Mouse (Mus musculus): ENCODE data around the gene Pth2r. TPM values are rescaled to one million over a fixed set of nuclear protein-coding genes. Genes with fewer than 3 reads are reported as not detected.

The Pth2r gene
- polyA plus RNA-seq, 1 experiment: not detected

DNA sequence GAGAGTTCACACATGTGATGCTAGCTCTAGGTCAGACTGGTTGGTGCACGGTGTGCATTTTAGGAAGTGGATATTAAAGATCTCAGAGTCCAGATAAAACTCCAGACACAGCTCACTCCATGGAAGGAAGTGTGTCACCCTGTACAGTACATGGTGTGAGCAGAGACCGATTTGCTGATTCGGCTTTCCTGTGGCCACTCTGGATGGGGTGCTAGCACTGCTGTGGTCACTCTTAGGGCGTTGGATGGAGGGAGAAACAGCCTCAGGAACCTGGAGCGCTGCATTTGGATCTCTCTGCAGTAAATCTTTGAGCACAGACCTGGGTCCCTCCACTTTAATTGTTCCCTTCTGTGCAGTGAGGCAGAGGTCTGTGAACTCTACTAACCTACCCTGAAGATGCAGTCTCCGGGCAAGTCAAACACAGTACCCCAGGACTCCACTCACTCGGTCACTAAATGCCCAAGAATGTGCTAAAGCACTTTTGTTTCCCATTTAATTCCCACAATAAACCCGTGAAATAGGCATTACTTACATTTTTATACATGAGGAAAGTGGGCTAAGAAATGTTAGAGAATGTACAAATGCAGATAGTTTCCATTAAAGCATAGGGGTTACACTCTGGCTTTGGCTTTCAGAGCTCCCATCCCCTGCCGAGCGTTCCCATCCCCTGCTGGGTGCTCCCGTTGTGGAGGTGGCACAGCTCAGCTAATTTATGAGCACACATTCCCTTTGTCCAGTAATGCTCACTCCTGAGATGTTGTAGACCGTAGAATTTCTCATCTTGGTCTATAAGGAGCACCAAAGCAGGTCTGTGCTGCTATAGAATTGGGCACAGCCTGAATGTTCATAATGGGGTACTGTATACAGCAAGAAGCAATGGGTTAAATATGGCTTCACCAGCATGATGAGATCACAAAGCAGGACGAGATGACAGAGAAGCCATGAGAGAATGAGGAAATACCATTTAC, 32.5 kb downstream of the Pth2r start:
- 55% methylated on average over 13 of the region's 13 CpGs for WGBS
- peaks cover 8% of the 10 kb centered on the region for H3K4me1 ChIP-seq (ENCODE audit: control insufficient read depth, insufficient read depth, low read length)

DNA sequence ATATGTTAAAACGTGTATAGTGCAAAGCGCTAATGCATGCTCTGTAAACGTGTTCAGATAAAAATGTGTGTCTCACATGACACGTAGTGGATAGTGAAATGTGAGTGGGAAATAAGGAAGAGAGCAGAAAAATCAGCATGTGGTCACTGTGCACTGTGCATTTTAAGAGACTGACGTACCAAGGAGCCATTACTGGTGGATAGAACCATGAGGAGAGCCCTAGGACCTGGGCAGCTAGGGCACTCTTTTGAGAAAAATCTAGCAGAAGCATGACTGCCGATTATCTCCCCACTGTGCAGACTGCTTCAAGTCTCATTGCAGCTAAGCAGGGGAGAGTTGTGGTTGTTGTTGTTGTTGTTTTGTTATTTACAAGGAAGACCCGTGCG, 33.2 kb downstream of the Pth2r start:
- Histone ChIP-seq H3K4me3 (ENCODE audit: insufficient read depth, low read depth, low read length) (no peak overlapping the region), H3K4me1 (ENCODE audit: control insufficient read depth, insufficient read depth, low read length) (peaks cover 8% of the 10 kb centered on the region), H3K27ac (ENCODE audit: insufficient read depth, low read depth, low read length) (no peak overlapping the region)
- WGBS: 81% methylated on average over 8 of the region's 8 CpGs
- TF ChIP-seq POLR2A (IDR thresholded peaks at IDR 0.05; ENCODE audit: insufficient read depth, low read depth, low read length): no peak
- no peak for TF ChIP-seq CTCF (IDR thresholded peaks at IDR 0.05; ENCODE audit: insufficient read depth, low read depth, low read length)

More for the DNA sequence above, 32.5 kb downstream of the Pth2r start:
- Histone ChIP-seq H3K4me3 (ENCODE audit: insufficient read depth, low read depth, low read length) (no peak overlapping the region), H3K27ac (ENCODE audit: insufficient read depth, low read depth, low read length) (no peak overlapping the region)
- TF ChIP-seq POLR2A (IDR thresholded peaks at IDR 0.05; ENCODE audit: insufficient read depth, low read depth, low read length) (no peak), CTCF (IDR thresholded peaks at IDR 0.05; ENCODE audit: insufficient read depth, low read depth, low read length) (no peak)

DNA sequence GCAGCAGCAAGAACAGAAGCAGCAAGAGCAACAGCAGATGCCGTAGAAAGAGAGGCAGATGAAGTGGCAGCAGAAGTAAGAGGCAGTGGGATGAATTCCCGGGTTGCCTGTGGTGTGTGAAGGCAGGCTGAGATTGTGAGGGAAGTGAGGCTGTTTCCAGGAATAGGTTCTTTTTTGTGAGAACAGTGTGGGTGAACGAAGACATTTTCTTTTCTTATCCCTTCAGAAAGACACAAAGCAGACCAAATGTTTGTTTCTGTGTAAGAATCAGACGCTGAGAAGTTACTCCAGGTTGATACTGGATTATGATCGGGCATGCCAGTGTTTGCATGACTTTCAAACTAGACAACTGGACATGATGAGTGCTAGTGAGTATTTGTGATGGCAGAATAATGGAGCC, 52.2 kb downstream of the Pth2r start:
- H3K4me1 ChIP-seq (ENCODE audit: control insufficient read depth, insufficient read depth, low read length): no peaks in the 10 kb centered on the region
- H3K27ac ChIP-seq (ENCODE audit: insufficient read depth, low read depth, low read length): no peak overlapping the region
- 56% methylated on average over 5 of the region's 5 CpGs for WGBS
- H3K4me3 ChIP-seq (ENCODE audit: insufficient read depth, low read depth, low read length): no peak overlapping the region
- TF ChIP-seq CTCF (IDR thresholded peaks at IDR 0.05; ENCODE audit: insufficient read depth, low read depth, low read length) (no peak), POLR2A (IDR thresholded peaks at IDR 0.05; ENCODE audit: insufficient read depth, low read depth, low read length) (no peak)

DNA sequence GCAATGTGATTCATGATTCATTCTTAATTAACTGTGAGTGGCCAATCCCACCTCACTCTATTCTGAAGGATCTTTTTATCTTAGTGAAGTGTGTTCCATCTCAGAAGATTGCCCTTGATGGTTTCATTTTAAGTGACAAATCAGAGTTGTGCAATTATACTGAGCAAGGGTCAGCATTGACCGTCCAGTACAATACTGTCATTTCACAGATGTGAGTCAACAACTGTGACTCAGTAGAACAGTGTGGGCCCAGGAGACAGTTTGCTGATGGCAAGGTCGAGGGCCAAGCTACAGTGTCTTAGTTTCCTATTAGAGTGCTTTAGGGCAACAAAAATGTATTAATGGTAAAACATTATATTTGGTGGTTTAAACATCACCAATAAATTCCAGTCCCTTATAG, 55.9 kb downstream of the Pth2r start:
- Histone ChIP-seq H3K27ac (ENCODE audit: insufficient read depth, low read depth, low read length) (no peak overlapping the region), H3K4me1 (ENCODE audit: control insufficient read depth, insufficient read depth, low read length) (no peaks in the 10 kb centered on the region), H3K4me3 (ENCODE audit: insufficient read depth, low read depth, low read length) (no peak overlapping the region)
- no peak for TF ChIP-seq CTCF (IDR thresholded peaks at IDR 0.05; ENCODE audit: insufficient read depth, low read depth, low read length)
- WGBS: 88% methylated on average over 2 of the region's 2 CpGs

DNA sequence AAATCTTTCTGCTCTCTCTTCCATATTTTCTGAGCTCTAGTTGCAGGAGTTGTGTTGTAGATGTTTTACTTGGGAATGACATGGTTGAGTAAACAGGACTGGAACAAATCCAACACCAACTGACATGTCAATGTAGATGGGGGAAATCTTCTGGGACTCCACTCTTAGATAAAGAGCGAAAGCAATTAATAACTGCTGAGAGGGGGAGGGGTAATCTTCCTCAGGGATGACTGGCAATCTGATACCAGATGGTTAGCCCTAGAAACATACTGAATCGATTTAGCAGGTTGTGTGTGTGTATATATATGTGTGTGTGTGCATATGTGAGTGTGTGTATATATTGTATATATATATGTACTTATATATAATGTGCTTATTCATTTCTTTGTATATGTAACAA, 58.4 kb downstream of the Pth2r start:
- no peaks in the 10 kb centered on the region for H3K4me1 ChIP-seq (ENCODE audit: control insufficient read depth, insufficient read depth, low read length)
- 72% methylated on average over 2 of the region's 2 CpGs for WGBS

DNA sequence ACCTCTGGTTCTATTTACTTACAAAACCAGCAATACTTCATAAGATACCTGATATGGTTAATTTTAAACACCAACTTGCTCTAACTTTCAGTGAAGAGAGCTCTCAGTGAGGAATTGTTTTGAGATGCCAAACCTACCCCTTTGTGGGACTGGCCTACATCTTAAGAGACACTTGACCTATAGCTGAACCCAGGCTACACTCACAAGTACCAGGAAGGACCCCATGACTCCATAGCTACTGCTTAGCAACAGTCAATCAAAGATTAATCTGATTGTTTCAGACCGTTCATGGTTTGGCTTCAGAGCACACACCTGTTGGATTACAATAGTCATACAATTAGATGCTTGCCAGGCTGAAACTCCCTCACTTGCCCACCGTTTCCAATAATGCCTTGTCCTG, 71.1 kb downstream of the Pth2r start:
- TF ChIP-seq POLR2A (IDR thresholded peaks at IDR 0.05; ENCODE audit: insufficient read depth, low read depth, low read length) (no peak), CTCF (IDR thresholded peaks at IDR 0.05; ENCODE audit: insufficient read depth, low read depth, low read length) (no peak)
- Histone ChIP-seq H3K4me1 (ENCODE audit: control insufficient read depth, insufficient read depth, low read length) (no peaks in the 10 kb centered on the region), H3K27ac (ENCODE audit: insufficient read depth, low read depth, low read length) (no peak overlapping the region), H3K4me3 (ENCODE audit: insufficient read depth, low read depth, low read length) (no peak overlapping the region)
- 42% methylated on average over 2 of the region's 2 CpGs for WGBS

More for the DNA sequence above, 58.4 kb downstream of the Pth2r start:
- H3K4me3 ChIP-seq (ENCODE audit: insufficient read depth, low read depth, low read length): no peak overlapping the region
- TF ChIP-seq CTCF (IDR thresholded peaks at IDR 0.05; ENCODE audit: insufficient read depth, low read depth, low read length) (no peak), POLR2A (IDR thresholded peaks at IDR 0.05; ENCODE audit: insufficient read depth, low read depth, low read length) (no peak)
- H3K27ac ChIP-seq (ENCODE audit: insufficient read depth, low read depth, low read length): no peak overlapping the region

DNA sequence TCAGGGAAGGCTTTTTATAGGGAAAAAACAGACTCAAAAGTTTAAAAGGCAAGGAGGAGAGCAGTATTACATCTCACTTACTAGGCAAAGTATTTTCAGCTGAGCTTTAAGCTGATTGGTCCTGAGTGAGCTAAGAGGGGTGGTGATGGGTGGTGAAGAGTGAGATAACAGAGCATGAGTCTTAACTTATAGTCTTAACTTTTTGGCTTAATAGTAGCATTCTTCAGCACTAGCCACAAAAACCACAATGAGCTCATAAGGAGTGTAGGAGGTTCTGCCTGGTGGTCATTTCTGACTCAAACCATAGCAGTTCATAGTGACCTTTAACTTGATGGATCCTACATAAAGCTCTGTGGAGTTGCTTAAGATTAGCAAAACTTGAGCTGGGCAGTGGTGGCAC, 72.3 kb downstream of the Pth2r start:
- Histone ChIP-seq H3K4me3 (ENCODE audit: insufficient read depth, low read depth, low read length) (no peak overlapping the region), H3K27ac (ENCODE audit: insufficient read depth, low read depth, low read length) (no peak overlapping the region), H3K4me1 (ENCODE audit: control insufficient read depth, insufficient read depth, low read length) (no peaks in the 10 kb centered on the region)
- no peak for TF ChIP-seq CTCF (IDR thresholded peaks at IDR 0.05; ENCODE audit: insufficient read depth, low read depth, low read length)
- no peak for TF ChIP-seq POLR2A (IDR thresholded peaks at IDR 0.05; ENCODE audit: insufficient read depth, low read depth, low read length)

DNA sequence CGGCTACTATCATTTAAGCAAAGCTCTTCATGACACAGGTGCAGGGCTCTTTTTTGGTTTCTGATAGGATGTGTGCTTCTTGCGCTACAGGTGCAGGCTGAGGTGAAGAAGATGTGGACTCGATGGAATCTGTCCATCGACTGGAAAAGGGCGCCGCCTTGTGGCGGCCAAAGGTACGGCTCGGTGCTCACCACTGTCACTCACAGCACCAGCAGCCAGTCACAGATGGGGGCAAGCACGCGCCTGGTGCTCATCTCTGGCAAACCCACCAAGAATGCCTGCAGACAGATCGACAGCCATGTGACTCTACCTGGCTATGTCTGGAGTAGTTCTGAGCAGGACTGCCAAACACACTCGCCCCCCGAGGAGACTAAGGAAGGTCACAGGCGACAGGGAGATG, 106.5 kb downstream of the Pth2r start:
- TF ChIP-seq CTCF (IDR thresholded peaks at IDR 0.05; ENCODE audit: insufficient read depth, low read depth, low read length) (no peak), POLR2A (IDR thresholded peaks at IDR 0.05; ENCODE audit: insufficient read depth, low read depth, low read length) (no peak)
- Histone ChIP-seq H3K4me3 (ENCODE audit: insufficient read depth, low read depth, low read length) (no peak overlapping the region), H3K4me1 (ENCODE audit: control insufficient read depth, insufficient read depth, low read length) (no peaks in the 10 kb centered on the region), H3K27ac (ENCODE audit: insufficient read depth, low read depth, low read length) (no peak overlapping the region)
- 38% methylated on average over 15 of the region's 15 CpGs for WGBS

DNA sequence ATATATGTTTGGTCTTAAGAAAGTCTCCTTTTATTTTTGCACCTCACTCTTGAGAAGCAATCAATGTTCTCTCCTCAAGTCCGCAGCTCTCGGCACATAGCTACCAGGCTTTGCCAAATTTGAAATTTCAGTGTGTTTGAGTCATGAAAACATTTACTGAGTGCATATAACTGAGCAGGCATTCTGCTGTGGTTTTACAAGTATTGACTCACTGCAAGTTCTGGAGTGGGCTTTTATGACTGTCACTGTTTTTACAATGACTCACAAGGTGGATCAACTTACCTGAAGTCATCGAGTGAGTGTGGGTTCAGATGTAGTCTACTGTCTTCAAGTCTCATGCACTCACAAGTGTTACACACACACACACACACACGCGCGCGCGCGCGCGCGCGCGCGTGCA, 107.8 kb downstream of the Pth2r start:
- Histone ChIP-seq H3K4me1 (ENCODE audit: control insufficient read depth, insufficient read depth, low read length) (no peaks in the 10 kb centered on the region), H3K27ac (ENCODE audit: insufficient read depth, low read depth, low read length) (no peak overlapping the region), H3K4me3 (ENCODE audit: insufficient read depth, low read depth, low read length) (no peak overlapping the region)
- TF ChIP-seq POLR2A (IDR thresholded peaks at IDR 0.05; ENCODE audit: insufficient read depth, low read depth, low read length) (no peak), CTCF (IDR thresholded peaks at IDR 0.05; ENCODE audit: insufficient read depth, low read depth, low read length) (no peak)
- WGBS: 97% methylated on average over 15 of the region's 15 CpGs
